Mouse (Mus musculus) layer of hippocampus, adult 9-11 months (tissue): Measurements from ENCODE around the gene Srcin1.

Experiments
- DNase-seq: peaks from one replicate; pipeline ENCODE4 v3.0.0; 2022

Gene Srcin1

GRCm38 (mm10) chr11:97576136-97576906, at the start of gene Srcin1:
Gene Srcin1 (minus strand): TSS chr11:97576186.
- peak; percentile 72 for DNase-seq

GRCm38 (mm10) chr11:97625551-97625950, 49.6 kb upstream of the Srcin1 start:
- no peak for DNase-seq

- DNase-seq = no peak
Observed at GRCm38 (mm10) chr11:97623166-97623565, 47.2 kb upstream of the Srcin1 start.

- peak; percentile 44 for DNase-seq
Observed at GRCm38 (mm10) chr11:97622440-97622839, 46.5 kb upstream of the Srcin1 start.

- peak; percentile 84 for DNase-seq
Observed at GRCm38 (mm10) chr11:97619391-97619795, 43.4 kb upstream of the Srcin1 start.

GRCm38 (mm10) chr11:97618368-97618767, 42.4 kb upstream of the Srcin1 start:
- no peak for DNase-seq

GRCm38 (mm10) chr11:97615276-97615675, 39.3 kb upstream of the Srcin1 start:
- DNase-seq = no peak

GRCm38 (mm10) chr11:97611076-97611475, 35.1 kb upstream of the Srcin1 start:
- peak; percentile 77 for DNase-seq

- peak; percentile 73 for DNase-seq
Observed at GRCm38 (mm10) chr11:97609743-97610142, 33.8 kb upstream of the Srcin1 start.

GRCm38 (mm10) chr11:97608933-97609332, 32.9 kb upstream of the Srcin1 start:
- peak; percentile 77 for DNase-seq

GRCm38 (mm10) chr11:97607056-97607725, 31.2 kb upstream of the Srcin1 start:
- DNase-seq = no peak

- no peak for DNase-seq
Observed at GRCm38 (mm10) chr11:97603891-97604290, 27.9 kb upstream of the Srcin1 start.

- DNase-seq = no peak
Observed at GRCm38 (mm10) chr11:97602223-97602622, 26.2 kb upstream of the Srcin1 start.

GRCm38 (mm10) chr11:97599104-97599503, 23.1 kb upstream of the Srcin1 start:
- DNase-seq = no peak

- no peak for DNase-seq
Observed at GRCm38 (mm10) chr11:97597945-97598691, 22.1 kb upstream of the Srcin1 start.

- no peak for DNase-seq
Observed at GRCm38 (mm10) chr11:97594136-97594535, 18.1 kb upstream of the Srcin1 start.

GRCm38 (mm10) chr11:97591910-97592309, 15.9 kb upstream of the Srcin1 start:
- DNase-seq = no peak

- DNase-seq = peak; percentile 63
Observed at GRCm38 (mm10) chr11:97590227-97590960, 14.4 kb upstream of the Srcin1 start.

- DNase-seq = no peak
Observed at GRCm38 (mm10) chr11:97589216-97589615, 13.2 kb upstream of the Srcin1 start.

- no peak for DNase-seq
Observed at GRCm38 (mm10) chr11:97585932-97586331, 9.9 kb upstream of the Srcin1 start.

GRCm38 (mm10) chr11:97584476-97584875, 8.5 kb upstream of the Srcin1 start:
- no peak for DNase-seq

GRCm38 (mm10) chr11:97579088-97579857, 3.3 kb upstream of the Srcin1 start:
- no peak for DNase-seq
